Mouse (Mus musculus) CD8-positive naive resting alpha-beta T cell, adult 57 days (primary cell): ENCODE results near the gene Gm10577. TPM values are rescaled to one million over a fixed set of nuclear protein-coding genes. Genes with fewer than 3 reads are reported as not detected.

Experiments used
- total RNA-seq: library from RNA; stranded (reverse); gene quantifications from one replicate; pipeline ENCODE4 v1.2.4, GENCODE M21; 2023

Gene Gm10577
- not detected for total RNA-seq

DNA sequence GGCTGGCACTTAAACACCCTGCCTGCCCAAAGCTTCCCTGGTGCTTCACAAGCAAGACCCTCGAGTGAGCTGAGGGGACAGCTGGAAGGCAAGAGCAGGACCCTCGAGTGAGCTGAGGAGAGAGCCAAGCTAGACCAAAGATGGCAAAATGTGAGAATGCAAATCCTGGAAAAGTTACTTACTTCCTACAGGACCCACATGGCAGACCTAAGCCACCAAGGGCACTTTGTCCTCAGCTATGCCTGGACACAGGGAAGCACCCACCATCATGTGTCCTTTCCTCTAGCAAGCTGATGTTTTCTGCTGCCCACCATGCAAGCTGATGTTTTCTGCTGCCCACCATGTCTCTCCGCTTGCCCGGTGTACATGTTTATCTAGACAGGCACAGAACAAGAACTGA, at the start of gene Gm10577:
TSS of gene Gm10577 (minus strand) at position 101 of the 400 bp plus-strand sequence.

DNA sequence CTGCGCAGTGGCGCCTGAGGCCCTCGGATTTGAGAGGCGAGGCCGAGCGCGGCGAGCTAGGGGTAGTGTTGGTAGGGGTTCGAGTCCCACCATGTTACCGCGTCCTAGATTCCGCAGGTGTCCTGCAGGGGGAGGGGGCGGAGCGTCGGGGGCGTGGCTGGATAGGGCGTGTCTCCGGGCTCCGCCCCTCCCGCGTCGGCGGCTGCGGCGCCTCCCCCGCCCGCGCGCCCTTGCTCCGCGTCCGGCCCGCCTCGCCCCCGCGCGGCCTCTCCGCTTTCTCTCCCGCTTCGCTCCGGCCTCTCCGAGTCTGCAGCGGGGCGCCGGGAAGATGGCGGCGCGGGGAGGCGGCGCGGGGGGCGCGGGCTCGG, 48.3 kb upstream of the Gm10577 start, which contains the start of gene Raver2:
TSS of gene Raver2 (plus strand) at position 198 of the 368 bp plus-strand sequence.

Other genes with a start within 250 kb of the Gm10577 start
- not detected for gene Cachd1, start 244.0 kb downstream of the Gm10577 start, total RNA-seq
- gene Raver2, start 48.3 kb upstream of the Gm10577 start, total RNA-seq, result 8.5 TPM
- gene Jak1, start 244.6 kb upstream of the Gm10577 start, total RNA-seq, result 571 TPM